Mouse (Mus musculus): Measurements from ENCODE around the gene Wdr76. TPM values are rescaled to one million over a fixed set of nuclear protein-coding genes. Genes with fewer than 3 reads are reported as not detected.
A peak's percentile ranks its signal among the peaks of the same experiment; 100 is the strongest.
"Not testable (repeated sequence)": the region's sequence is repeated elsewhere in the genome, so short reads cannot be mapped to it uniquely, and the experiment has no call there.

Wdr76 gene
- 1 to 10 TPM; 2.4 to 2.6 TPM for total RNA-seq (2021)

GRCm38 (mm10) chr2:121505942-121506882 lies at the start of gene Wdr76, which contains the start of gene Mfap1a:
Gene Wdr76 (plus strand): TSS chr2:121506723.
Gene Mfap1a (minus strand): TSS chr2:121506665.
- DNase-seq: peak; percentile 77 to 82
- intact Hi-C loops (cut with DNase I): loop anchor here (5.0 kb wide), 1 partner anchor 34 kb away; the partner anchor contains the start of gene Mfap1b

GRCm38 (mm10) chr2:121460071-121460470 lies 46.5 kb upstream of the Wdr76 start:
- intact Hi-C loops (cut with DNase I): no loop called here
- no peak for DNase-seq

- intact Hi-C loops (cut with DNase I); DNase-seq: not testable (repeated sequence)
These were observed 37.5 kb upstream of the Wdr76 start for GRCm38 (mm10) chr2:121468982-121469381.

GRCm38 (mm10) chr2:121472783-121473182 lies 33.7 kb upstream of the Wdr76 start:
- DNase-seq: not testable (repeated sequence)
- intact Hi-C loops (cut with DNase I): loop anchor here (5.0 kb wide), 1 partner anchor 35 kb away; the partner anchor contains the start of genes Mfap1a and Wdr76

GRCm38 (mm10) chr2:121473301-121474179 lies 33.0 kb upstream of the Wdr76 start, which contains the start of gene Mfap1b:
Gene Mfap1b (minus strand): TSS chr2:121474067.
- DNase-seq: peak; percentile 77 to 78
- intact Hi-C loops (cut with DNase I): loop anchor here (5.0 kb wide), 1 partner anchor 34 kb away; the partner anchor contains the start of genes Mfap1a and Wdr76

GRCm38 (mm10) chr2:121474180-121474535 lies 32.4 kb upstream of the Wdr76 start:
- DNase-seq: no peak
- intact Hi-C loops (cut with DNase I): loop anchor here (5.0 kb wide), 1 partner anchor 33 kb away; the partner anchor contains the start of genes Mfap1a and Wdr76

GRCm38 (mm10) chr2:121475306-121475705 lies 31.2 kb upstream of the Wdr76 start:
- not testable (repeated sequence) for DNase-seq

GRCm38 (mm10) chr2:121477491-121478266 lies 28.8 kb upstream of the Wdr76 start:
- intact Hi-C loops (cut with DNase I): no loop called here
- DNase-seq: no peak

More at GRCm38 (mm10) chr2:121475306-121475705, 31.2 kb upstream of the Wdr76 start:
- intact Hi-C loops (cut with DNase I): not testable (repeated sequence)

- intact Hi-C loops (cut with DNase I): no loop called here
- DNase-seq: peak in 1 of 2 experiments; percentile 9
These were observed 26.0 kb upstream of the Wdr76 start for GRCm38 (mm10) chr2:121480498-121480897.

GRCm38 (mm10) chr2:121480916-121481315 lies 25.6 kb upstream of the Wdr76 start:
- DNase-seq; intact Hi-C loops (cut with DNase I): not testable (repeated sequence)

- intact Hi-C loops (cut with DNase I): no loop called here
- no peak for DNase-seq
These were observed 22.9 kb upstream of the Wdr76 start for GRCm38 (mm10) chr2:121483576-121483975.

- intact Hi-C loops (cut with DNase I); DNase-seq: not testable (repeated sequence)
These were observed 22.1 kb upstream of the Wdr76 start for GRCm38 (mm10) chr2:121484403-121484802.

- DNase-seq; intact Hi-C loops (cut with DNase I): not testable (repeated sequence)
These were observed 5.0 kb upstream of the Wdr76 start for GRCm38 (mm10) chr2:121501550-121501949.

- intact Hi-C loops (cut with DNase I): loop anchor here (5.0 kb wide), 1 partner anchor 35 kb away; the partner anchor contains the start of gene Mfap1b
- DNase-seq: no peak
These were observed 839 bp downstream of the Wdr76 start for GRCm38 (mm10) chr2:121507173-121507950.

GRCm38 (mm10) chr2:121507951-121508330 lies 1.4 kb downstream of the Wdr76 start:
- intact Hi-C loops (cut with DNase I): loop anchor here (5.0 kb wide), 1 partner anchor 36 kb away; the partner anchor contains the start of gene Mfap1b
- DNase-seq: no peak

GRCm38 (mm10) chr2:121509584-121509983 lies 3.1 kb downstream of the Wdr76 start:
- intact Hi-C loops (cut with DNase I): loop anchor here (5.0 kb wide), 1 partner anchor 37 kb away; the partner anchor contains the start of gene Mfap1b

GRCm38 (mm10) chr2:121511401-121511800 lies 4.9 kb downstream of the Wdr76 start:
- intact Hi-C loops (cut with DNase I): no loop called here
- DNase-seq: no peak

More at GRCm38 (mm10) chr2:121509584-121509983, 3.1 kb downstream of the Wdr76 start:
- DNase-seq: peak; percentile 63 to 74

- DNase-seq; intact Hi-C loops (cut with DNase I): not testable (repeated sequence)
These were observed 6.7 kb downstream of the Wdr76 start for GRCm38 (mm10) chr2:121512991-121513765.

All from heart, postnatal 36 days (tissue).